In genomic region chr5:117967659-117968069, GRCm38 (mm10) we compare ENCODE assay signal across 21 mouse cellular contexts. TPM values are rescaled to one million over a fixed set of nuclear protein-coding genes. Genes with fewer than 3 reads are reported as not detected.
DNase-seq lines count a peak whose midpoint lies in the region; ATAC-seq and TF ChIP-seq lines count a peak whose summit lies in the region.
"Had no signal": no experiment of that assay in that cellular context is flagged by ENCODE, and none has a peak within 500 bp of the region (broad histone marks: within the 10 kb centered on the region; RNA-seq: fewer than 3 reads in every experiment).

No protein-coding gene starts in this region.

- no peaks in the 10 kb centered on the region for H3K36me3 ChIP-seq in lung, embryonic 14.5 days (ENCODE audit: insufficient read depth)
- no peaks in the 10 kb centered on the region for H3K36me3 ChIP-seq in ES-E14 (ENCODE audit: control insufficient read depth, insufficient read depth, low read length, poor library complexity, severe bottlenecking)
- no peaks in the 10 kb centered on the region for H3K36me3 ChIP-seq in stomach, embryonic 14.5 days (ENCODE audit: control insufficient read depth, insufficient read depth, low read length)
- H3K36me3 ChIP-seq: embryonic facial prominence, embryonic 13.5 days; hindbrain, embryonic 10.5 days; midbrain, embryonic 12.5 days; neural tube, embryonic 13.5 days had no signal

- 20% methylated on average over 4 of the region's 4 CpGs for WGBS in lung, embryonic 14.5 days
- WGBS in stomach, embryonic 14.5 days, result 28% methylated on average over 4 of the region's 4 CpGs

- in situ Hi-C loops in ES-E14 (cut with MboI; ENCODE audit: low sequenced_read_pairs in 2 of 2, unreplicated experiment in 2 of 2), result no loop called here

- H3K4me3 ChIP-seq in lung, embryonic 14.5 days (ENCODE audit: low read depth, low read length), result no peak overlapping the region
- H3K4me3 ChIP-seq in ES-E14 (ENCODE audit: insufficient read depth in 1 of 2, low read depth in 1 of 2, low read length in 2 of 2, poor library complexity in 1 of 2, severe bottlenecking in 1 of 2), result no peak overlapping the region
- no peak overlapping the region for H3K4me3 ChIP-seq in brown adipose tissue, adult 24 weeks (ENCODE audit: insufficient read depth, low read depth, low read length)
- no peak overlapping the region for H3K4me3 ChIP-seq in stomach, embryonic 14.5 days (ENCODE audit: low read depth, low read length)
- H3K4me3 ChIP-seq: embryonic facial prominence, embryonic 13.5 days; hindbrain, embryonic 10.5 days; midbrain, embryonic 12.5 days; neural tube, embryonic 13.5 days had no signal

- no peaks in the 10 kb centered on the region for H3K9me3 ChIP-seq in lung, embryonic 14.5 days (ENCODE audit: low read depth, low read length)
- H3K9me3 ChIP-seq in ES-E14 (ENCODE audit: control insufficient read depth, insufficient read depth, low read depth, low read length), result no peaks in the 10 kb centered on the region
- H3K9me3 ChIP-seq in stomach, embryonic 14.5 days (ENCODE audit: control insufficient read depth, low read depth, low read length), result no peaks in the 10 kb centered on the region
- H3K9me3 ChIP-seq: embryonic facial prominence, embryonic 13.5 days; hindbrain, embryonic 10.5 days; midbrain, embryonic 12.5 days; neural tube, embryonic 13.5 days had no signal

- no peak for TF ChIP-seq CTCF in lung, embryonic 14.5 days (IDR thresholded peaks at IDR 0.05; ENCODE audit: low read depth)

- H3K4me1 ChIP-seq in lung, embryonic 14.5 days (ENCODE audit: insufficient read depth), result peaks cover 5% of the 10 kb centered on the region; the same call in 1 of the 2 replicates
- H3K4me1 ChIP-seq in ES-E14 (ENCODE audit: control insufficient read depth in 2 of 2, insufficient read depth in 2 of 2, low read length in 2 of 2, poor library complexity in 1 of 2), result peaks cover 6 to 20% of the 10 kb centered on the region in 2 experiments; a peak in 3 of 4 replicates
- H3K4me1 ChIP-seq in brown adipose tissue, adult 24 weeks (ENCODE audit: control insufficient read depth, insufficient read depth, insufficient read length, low read length), result peaks cover 7% of the 10 kb centered on the region
- peaks cover 17% of the 10 kb centered on the region; the same call in 1 of the 2 replicates for H3K4me1 ChIP-seq in stomach, embryonic 14.5 days (ENCODE audit: control insufficient read depth, insufficient read depth, low read length)
- H3K4me1 ChIP-seq: midbrain, embryonic 12.5 days; neural tube, embryonic 13.5 days had no signal

- H3K4me2 ChIP-seq in lung, embryonic 14.5 days, result no peak overlapping the region
- no peak overlapping the region for H3K4me2 ChIP-seq in stomach, embryonic 14.5 days (replicated peaks; ENCODE audit: low read depth, low read length)
- H3K4me2 ChIP-seq: embryonic facial prominence, embryonic 13.5 days; midbrain, embryonic 12.5 days; neural tube, embryonic 13.5 days had no signal

- H3K27ac ChIP-seq in lung, embryonic 14.5 days (ENCODE audit: low read depth), result peak overlapping the region; percentile 36; the same call in 1 of the 2 replicates
- no peak overlapping the region for H3K27ac ChIP-seq in ES-E14 (ENCODE audit: insufficient read depth, low read depth, low read length, poor library complexity, severe bottlenecking)
- H3K27ac ChIP-seq in brown adipose tissue, adult 24 weeks (replicated peaks; ENCODE audit: low read depth, low read length), result peak overlapping the region; percentile 53
- peak overlapping the region; percentile 68; the same call in 1 of the 2 replicates for H3K27ac ChIP-seq in stomach, embryonic 14.5 days (ENCODE audit: low read length)
- H3K27ac ChIP-seq: embryonic facial prominence, embryonic 13.5 days; hindbrain, embryonic 10.5 days; midbrain, embryonic 12.5 days; neural tube, embryonic 13.5 days had no signal

- peak; percentile 93 for ATAC-seq in lung, embryonic 14.5 days (ENCODE audit: insufficient read depth)
- ATAC-seq in stomach, embryonic 14.5 days (ENCODE audit: insufficient number of reproducible peaks, insufficient read depth, low FRiP score, low read depth), result peak; percentile 78; the same call in 1 of the 2 replicates
- ATAC-seq: activated CD4-positive, CD25-positive, alpha-beta regulatory T cell, adult 4 months; forebrain, postnatal 0 days; inflammation-experienced regulatory T-cells, adult 6 months; Patski had no signal

- no peaks in the 10 kb centered on the region for H3K27me3 ChIP-seq in lung, embryonic 14.5 days (ENCODE audit: insufficient read depth, low read length)
- no peaks in the 10 kb centered on the region for H3K27me3 ChIP-seq in stomach, embryonic 14.5 days (ENCODE audit: control insufficient read depth, insufficient read depth, low read length)
- H3K27me3 ChIP-seq: embryonic facial prominence, embryonic 13.5 days; midbrain, embryonic 12.5 days; neural tube, embryonic 13.5 days had no signal

- peak; percentile 96 for DNase-seq in lung, embryonic 14.5 days
- no peak for DNase-seq in lung, postnatal 10 days
- DNase-seq in ES-E14 (ENCODE audit: low read depth, low spot score), result no peak
- no peak for DNase-seq in adrenal gland, postnatal 14 days
- DNase-seq in cerebellum, adult 11-12 months, result no peak
- DNase-seq in urinary bladder, postnatal 10 days (ENCODE audit: low spot score), result no peak
- DNase-seq: adrenal gland, postnatal 36 days; cerebellum, adult 9-10 months; forebrain, postnatal 0 days; gastrocnemius, postnatal 10 days; heart, adult 18-20 months; left cerebral cortex, postnatal 4 days had no signal

- H3K9ac ChIP-seq in lung, embryonic 14.5 days, result no peak overlapping the region
- H3K9ac ChIP-seq in ES-E14 (ENCODE audit: insufficient read depth, low read depth, low read length, poor library complexity, severe bottlenecking), result no peak overlapping the region
- H3K9ac ChIP-seq in stomach, embryonic 14.5 days (replicated peaks; ENCODE audit: low read depth, low read length), result no peak overlapping the region
- H3K9ac ChIP-seq: embryonic facial prominence, embryonic 13.5 days; forebrain, postnatal 0 days; midbrain, embryonic 12.5 days; neural tube, embryonic 13.5 days had no signal

TF ChIP-seq in ES-E14, 5 proteins besides CTCF, POLR2A, EP300 and RAD21:
- TF ChIP-seq ZC3H11A (IDR thresholded peaks at IDR 0.05; ENCODE audit: borderline replicate concordance, low read depth, low read length) (no peak), HCFC1 (IDR thresholded peaks at IDR 0.05; ENCODE audit: borderline replicate concordance, insufficient read depth, low read length) (no peak), CHD2 (IDR thresholded peaks at IDR 0.05; ENCODE audit: low read depth, low read length) (no peak), MAFK (IDR thresholded peaks at IDR 0.05; ENCODE audit: insufficient read depth, low read depth, low read length) (peak; percentile 80), ZNF384 (IDR thresholded peaks at IDR 0.05; ENCODE audit: low read depth, low read length) (peak; percentile 63; the same call in 1 of the 2 replicates)

RNA-seq across cellular contexts. Expression of gene Fbxo21, which starts 8.9 kb away (rescaled TPM):
- 61.5 and 64.3 TPM in 2 replicates for polyA plus RNA-seq in lung, embryonic 14.5 days (2014; fragmentation: Nextera tagmentation; extraction: Ambion mirVana)
- total RNA-seq in ES-E14 (2012; rRNA removed), result 19.7 and 23.2 TPM in 2 replicates
- 37.9 and 55.5 TPM in 2 replicates for polyA plus RNA-seq in brown adipose tissue, adult 24 weeks (2012; ENCODE audit: insufficient read depth, insufficient read length, missing spikeins)
- polyA plus RNA-seq in stomach, embryonic 14.5 days (2014; fragmentation: Nextera tagmentation; extraction: Ambion mirVana), result 69.3 and 71.7 TPM in 2 replicates
- 77.8 and 121 TPM in 2 replicates for total RNA-seq in adrenal gland, postnatal 14 days (2021)

RNA-seq across cellular contexts. Expression of gene Tesc, which starts 59.9 kb away (rescaled TPM):
- 5.3 and 5.6 TPM in 2 replicates for polyA plus RNA-seq in lung, embryonic 14.5 days (2014; fragmentation: Nextera tagmentation; extraction: Ambion mirVana)
- total RNA-seq in ES-E14 (2012; rRNA removed), result 3.1 and 3.3 TPM in 2 replicates
- polyA plus RNA-seq in brown adipose tissue, adult 24 weeks (2012; ENCODE audit: insufficient read depth, insufficient read length, missing spikeins), result 7.4 and 8.8 TPM in 2 replicates
- 15.1 and 18.1 TPM in 2 replicates for polyA plus RNA-seq in stomach, embryonic 14.5 days (2014; fragmentation: Nextera tagmentation; extraction: Ambion mirVana)
- total RNA-seq in adrenal gland, postnatal 14 days (2021), result 78.8 and 80.8 TPM in 2 replicates
